8 mouse cellular contexts compared by ENCODE assay signal in genomic region chr7:28301616-28302433, GRCm38 (mm10). TPM values are rescaled to one million over a fixed set of nuclear protein-coding genes. Genes with fewer than 3 reads are reported as not detected.
DNase-seq lines count a peak whose midpoint lies in the region; ATAC-seq and TF ChIP-seq lines count a peak whose summit lies in the region.

TSS of gene Dll3 (minus strand) at chr7:28302238.

- no peaks in the 10 kb centered on the region for H3K9me3 ChIP-seq in intestine, embryonic 15.5 days
- H3K9me3 ChIP-seq in liver, embryonic 14.5 days (ENCODE audit: control insufficient read depth, low read length), result no peaks in the 10 kb centered on the region

- peaks cover 40% of the 10 kb centered on the region for H3K27me3 ChIP-seq in intestine, embryonic 15.5 days (replicated peaks)
- peaks cover 40% of the 10 kb centered on the region for H3K27me3 ChIP-seq in liver, embryonic 14.5 days (ENCODE audit: control insufficient read depth, insufficient read depth, low read length)

- DNase-seq in layer of hippocampus, adult 2 months (ENCODE audit: low spot score in 2 of 2), result peak; percentile 33 to 35
- no peak for DNase-seq in layer of hippocampus, adult 9-10 months (ENCODE audit: low spot score)
- peak; percentile 33 for DNase-seq in brain, adult 2 months (ENCODE audit: low read depth, low spot score)
- peak; percentile 92 for DNase-seq in heart, adult 11 months
- no peak for DNase-seq in liver, embryonic 14.5 days (ENCODE audit: low read depth in 3 of 3, low spot score in 3 of 3)
- DNase-seq in natural killer cell, adult 2 months (ENCODE audit: low spot score in 2 of 2), result peak; percentile 32 to 41
- DNase-seq in thymus, postnatal 10 days (ENCODE audit: low spot score in 2 of 2), result peak; percentile 44 to 56

- peak; percentile 63 for TF ChIP-seq CTCF in layer of hippocampus, adult 2 months (conservative IDR thresholded peaks at IDR 0.05)
- TF ChIP-seq CTCF in liver, embryonic 14.5 days (IDR thresholded peaks at IDR 0.05; ENCODE audit: low read depth), result peak; percentile 72

- no peak for TF ChIP-seq EP300 in liver, embryonic 14.5 days (IDR thresholded peaks at IDR 0.05; ENCODE audit: low read depth)

- no peak within 1 kb of the TSS for H3K27ac ChIP-seq in layer of hippocampus, adult 2 months
- H3K27ac ChIP-seq in intestine, embryonic 15.5 days, result no peak within 1 kb of the TSS
- H3K27ac ChIP-seq in liver, embryonic 14.5 days, result no peak within 1 kb of the TSS

- 1% methylated on average over 30 of the region's 30 CpGs for whole genome bisulfite sequencing in intestine, embryonic 15.5 days
- 2% methylated on average over 30 of the region's 30 CpGs for WGBS in liver, embryonic 14.5 days (ENCODE audit: insufficient replicate concordance)

- peak; percentile 65 for ATAC-seq in intestine, embryonic 15.5 days
- ATAC-seq in liver, embryonic 14.5 days (ENCODE audit: insufficient read depth), result no peak

- H3K4me1 ChIP-seq in intestine, embryonic 15.5 days (replicated peaks), result peaks cover 13% of the 10 kb centered on the region
- no peaks in the 10 kb centered on the region for H3K4me1 ChIP-seq in liver, embryonic 14.5 days (replicated peaks; ENCODE audit: control insufficient read depth in 2 of 2, insufficient read depth in 2 of 2, low read length in 1 of 2)

- H3K9ac ChIP-seq in intestine, embryonic 15.5 days, result peak within 1 kb of the TSS; percentile 26; the same call in 1 of the 2 replicates
- no peak within 1 kb of the TSS for H3K9ac ChIP-seq in liver, embryonic 14.5 days (replicated peaks)

- peaks cover 17% of the 10 kb centered on the region for H3K36me3 ChIP-seq in intestine, embryonic 15.5 days
- peaks cover 15% of the 10 kb centered on the region for H3K36me3 ChIP-seq in liver, embryonic 14.5 days (replicated peaks; ENCODE audit: control insufficient read depth, insufficient read depth, low read depth)

- H3K4me2 ChIP-seq in intestine, embryonic 15.5 days (replicated peaks), result peak within 1 kb of the TSS; percentile 59
- peak within 1 kb of the TSS; percentile 36; the same call in 1 of the 2 replicates for H3K4me2 ChIP-seq in liver, embryonic 14.5 days (ENCODE audit: low read depth)

- peak within 1 kb of the TSS; percentile 30 for H3K4me3 ChIP-seq in layer of hippocampus, adult 2 months
- peak within 1 kb of the TSS; percentile 25 for H3K4me3 ChIP-seq in intestine, embryonic 15.5 days (replicated peaks)
- H3K4me3 ChIP-seq in liver, embryonic 14.5 days (ENCODE audit: insufficient read depth in 1 of 2, low read depth in 2 of 2, low read length in 2 of 2), result 0 out of 4 replicates have a peak within 1 kb of the TSS, but pooled peaks of 1 of the 2 experiments have one; percentile 4

RNA-seq across cellular contexts. Expression of gene Dll3, which starts in this region (rescaled TPM):
- 1 to 10 TPM; 1.8 to 1.9 TPM for total RNA-seq in layer of hippocampus, adult 2 months (2021)
- polyA plus RNA-seq in intestine, embryonic 15.5 days (2015; fragmentation: Nextera tagmentation; extraction: Ambion mirVana), result 5.7 and 6.0 TPM in 2 replicates
- 0.03 and 0.04 TPM in 2 replicates for polyA plus RNA-seq in liver, embryonic 14.5 days (2012; rRNA removed)
- not detected in 2 replicates for polyA plus RNA-seq in liver, embryonic 14.5 days (2014; fragmentation: Nextera tagmentation; extraction: Ambion mirVana)

Comparison
In these comparisons a context has a peak if more than half of its experiments do, and no peak if none do; other contexts are left out.
1. DNase-seq: peak in layer of hippocampus, adult 2 months (2 of 2), brain, adult 2 months (single experiment), heart, adult 11 months (single experiment), natural killer cell, adult 2 months (2 of 2) and thymus, postnatal 10 days (2 of 2); none in layer of hippocampus, adult 9-10 months (single experiment) and liver, embryonic 14.5 days (0 of 3).